Mouse (Mus musculus) kidney, adult 18-20 months (tissue): Measurements from ENCODE around the gene Aaed1.

ENCODE experiments used
- DNase-seq: peaks from one replicate; pipeline ENCODE4 v3.0.0; 2021

Gene Aaed1

DNA sequence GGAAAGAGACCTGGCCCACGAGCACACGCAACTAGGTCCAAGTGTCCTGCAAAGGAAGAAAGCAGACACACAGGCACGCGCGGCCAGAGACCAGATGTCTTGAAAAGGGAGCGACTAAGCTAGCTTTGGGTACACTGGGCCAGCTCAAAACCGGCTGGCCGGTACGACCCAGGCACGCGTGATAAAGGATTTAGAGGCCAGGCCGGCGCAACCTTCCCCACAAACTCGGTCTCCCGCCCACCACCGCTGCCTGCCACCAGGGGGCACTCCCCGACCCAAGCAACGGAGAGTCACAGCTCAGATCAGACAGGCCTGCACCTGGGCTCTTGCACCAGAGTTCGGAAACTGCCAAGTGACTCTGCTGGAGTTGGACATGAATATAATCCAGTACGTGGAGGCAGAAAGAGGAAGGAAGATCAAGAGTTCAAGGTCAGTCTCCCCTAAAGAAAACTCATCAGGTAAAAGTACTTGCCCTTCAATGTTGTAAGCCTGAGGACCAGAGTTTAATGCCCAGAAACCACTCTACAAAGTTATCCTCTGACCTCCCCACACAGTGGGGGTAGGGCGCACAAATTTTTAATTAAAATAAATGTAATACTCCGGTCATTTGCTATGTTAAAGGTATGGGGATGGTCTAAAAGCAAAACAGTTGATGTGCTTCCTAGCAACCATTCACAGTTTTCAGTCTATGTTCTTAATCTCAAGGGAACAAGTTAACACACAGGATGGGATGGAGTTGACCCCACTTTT, 63.6 kb downstream of the Aaed1 start:
- DNase-seq, result peak; percentile 95

GRCm38 (mm10) chr13:64248161-64248774, 64.2 kb downstream of the Aaed1 start:
- peak; percentile 80 for DNase-seq

DNA sequence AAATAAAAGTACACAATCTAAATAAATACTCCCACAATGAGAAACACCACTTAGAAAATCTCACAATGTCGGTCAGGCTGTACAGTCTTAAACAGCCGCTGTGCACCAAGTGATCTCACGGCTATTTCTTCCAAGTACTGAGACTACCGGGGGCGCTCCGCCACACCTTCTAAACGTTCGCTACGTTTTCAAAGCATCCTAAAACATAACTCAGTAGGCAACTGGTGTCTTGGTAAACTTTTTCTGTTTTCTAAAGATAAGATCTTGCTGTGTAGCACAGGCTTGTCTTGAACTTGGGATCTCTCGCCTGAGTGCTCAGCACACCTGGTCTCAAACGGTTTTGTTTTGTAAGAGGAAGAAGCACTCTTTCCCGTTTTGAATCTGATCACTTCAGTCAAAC, 66.4 kb downstream of the Aaed1 start:
- DNase-seq, result no peak

GRCm38 (mm10) chr13:64244685-64245261, 67.7 kb downstream of the Aaed1 start:
- no peak for DNase-seq

DNA sequence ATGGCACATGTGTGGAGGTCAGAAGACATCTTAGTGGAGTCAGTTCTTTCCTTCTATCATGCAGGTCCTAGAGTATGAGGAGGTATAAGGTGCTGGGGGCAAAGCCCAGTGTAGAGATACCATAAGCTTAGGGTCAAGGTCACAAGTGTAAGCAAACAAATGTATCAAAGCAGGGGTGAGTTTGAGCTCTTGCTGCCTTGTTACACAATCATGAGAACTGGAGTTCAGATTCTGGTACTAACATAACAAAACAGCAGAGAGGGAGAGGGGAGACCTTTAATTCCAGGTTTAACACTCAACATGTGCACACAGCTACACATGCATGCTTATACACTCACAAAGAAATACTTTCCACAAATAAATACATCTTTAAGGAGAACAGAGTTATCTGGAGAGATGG, 69.8 kb downstream of the Aaed1 start:
- DNase-seq, result no peak

GRCm38 (mm10) chr13:64240626-64241025, 71.9 kb downstream of the Aaed1 start:
- no peak for DNase-seq

GRCm38 (mm10) chr13:64237681-64238157, 74.8 kb downstream of the Aaed1 start:
- DNase-seq, result no peak

- peak; percentile 47 for DNase-seq
These were observed 75.4 kb downstream of the Aaed1 start for GRCm38 (mm10) chr13:64237000-64237680.

DNA sequence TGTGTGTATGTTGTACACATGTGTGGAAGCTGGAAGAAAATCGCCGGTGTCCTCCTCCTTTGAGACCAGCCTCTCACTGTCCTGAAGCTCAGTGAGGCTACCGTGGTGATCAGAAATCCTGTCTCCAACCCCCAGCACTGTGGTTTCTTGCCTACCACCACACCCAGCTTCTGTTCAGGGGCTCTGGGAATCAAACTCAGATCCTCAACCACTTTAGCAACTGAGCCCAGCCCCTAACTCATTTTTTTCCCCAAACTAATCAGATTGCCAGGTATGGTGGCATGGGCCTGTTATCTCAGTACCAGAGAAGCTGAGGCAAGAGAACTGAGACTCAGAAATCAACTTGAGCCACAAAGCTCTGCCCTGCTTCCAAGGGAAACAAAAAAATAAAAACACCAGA, 76.7 kb downstream of the Aaed1 start:
- DNase-seq, result no peak

DNA sequence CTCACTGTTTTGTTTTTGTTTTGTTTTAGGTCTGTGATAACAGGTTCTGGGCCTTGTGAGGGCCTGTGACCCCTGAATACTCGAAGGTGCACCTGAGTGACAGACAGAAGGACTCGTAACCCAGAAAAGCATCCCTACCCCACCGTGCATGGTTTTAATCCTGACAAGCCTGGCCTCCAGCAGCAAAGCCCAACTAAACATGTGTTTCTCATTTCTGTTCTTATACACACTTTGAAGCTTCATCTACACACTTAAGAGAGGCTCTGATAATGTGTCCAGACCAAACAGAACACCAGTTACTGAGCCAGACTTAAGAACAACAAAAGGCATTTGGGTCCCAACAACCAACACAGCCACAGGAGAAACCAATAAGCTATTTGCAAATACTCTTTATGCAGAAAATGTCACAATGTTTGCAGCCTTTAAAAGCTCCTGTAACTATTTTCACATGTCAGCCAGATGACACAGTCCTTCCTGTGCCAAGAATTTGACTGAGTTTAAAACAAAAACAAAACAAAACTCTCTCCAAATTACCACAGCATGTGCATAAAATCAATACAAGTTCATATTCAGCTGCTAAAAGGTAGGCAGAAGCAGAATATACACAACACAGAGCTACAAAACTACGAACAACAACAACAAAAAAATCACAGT, 77.3 kb downstream of the Aaed1 start:
- no peak for DNase-seq

- no peak for DNase-seq
These were observed 79.4 kb downstream of the Aaed1 start for GRCm38 (mm10) chr13:64233139-64233538.

GRCm38 (mm10) chr13:64226725-64227124, 85.8 kb downstream of the Aaed1 start:
- no peak for DNase-seq

- DNase-seq, result no peak
These were observed 86.8 kb downstream of the Aaed1 start for GRCm38 (mm10) chr13:64225738-64226137.
